Mouse (Mus musculus): ENCODE data around the gene Rgs4. TPM values are rescaled to one million over a fixed set of nuclear protein-coding genes. Genes with fewer than 3 reads are reported as not detected.

The Rgs4 gene
- polyA plus RNA-seq, 1 experiment: 0.39 TPM

GRCm38 (mm10) chr1:169737231-169737630 is 10.2 kb downstream of the Rgs4 start:
- H3K27me3 ChIP-seq (ENCODE audit: control insufficient read depth, insufficient read depth, low read length, poor library complexity, severe bottlenecking): no peaks in the 10 kb centered on the region; the same call in 1 of the 2 replicates
- H3K9me3 ChIP-seq (replicated peaks; ENCODE audit: control insufficient read depth, insufficient read depth, low read length, poor library complexity, severe bottlenecking): no peaks in the 10 kb centered on the region
- no peak overlapping the region for H3K9ac ChIP-seq (ENCODE audit: low read depth, poor library complexity, severe bottlenecking)
- TF ChIP-seq POLR2A (IDR thresholded peaks at IDR 0.05; ENCODE audit: insufficient read depth, low read length): no peak
- no peak for TF ChIP-seq CTCF (IDR thresholded peaks at IDR 0.05; ENCODE audit: low read depth, low read length)
- no peak for TF ChIP-seq EP300 (IDR thresholded peaks at IDR 0.05; ENCODE audit: insufficient read depth, low read depth, low read length)
- no peak overlapping the region for H3K27ac ChIP-seq (ENCODE audit: insufficient read depth, low read length)
- H3K4me1 ChIP-seq (ENCODE audit: control insufficient read depth, insufficient read depth, low read length): no peaks in the 10 kb centered on the region
- no peak overlapping the region for H3K4me3 ChIP-seq (ENCODE audit: low read depth, low read length)
- no peaks in the 10 kb centered on the region for H3K36me3 ChIP-seq (ENCODE audit: control insufficient read depth, insufficient read depth, low read length, poor library complexity, severe bottlenecking)

- no peak overlapping the region for H3K27ac ChIP-seq (ENCODE audit: insufficient read depth, low read length)
- no peak overlapping the region for H3K9ac ChIP-seq (ENCODE audit: low read depth, poor library complexity, severe bottlenecking)
- H3K36me3 ChIP-seq (ENCODE audit: control insufficient read depth, insufficient read depth, low read length, poor library complexity, severe bottlenecking): no peaks in the 10 kb centered on the region
- H3K9me3 ChIP-seq (replicated peaks; ENCODE audit: control insufficient read depth, insufficient read depth, low read length, poor library complexity, severe bottlenecking): no peaks in the 10 kb centered on the region
- H3K27me3 ChIP-seq (ENCODE audit: control insufficient read depth, insufficient read depth, low read length, poor library complexity, severe bottlenecking): no peaks in the 10 kb centered on the region; the same call in 1 of the 2 replicates
- TF ChIP-seq CTCF (IDR thresholded peaks at IDR 0.05; ENCODE audit: low read depth, low read length): no peak
- TF ChIP-seq EP300 (IDR thresholded peaks at IDR 0.05; ENCODE audit: insufficient read depth, low read depth, low read length): no peak
- TF ChIP-seq POLR2A (IDR thresholded peaks at IDR 0.05; ENCODE audit: insufficient read depth, low read length): no peak
- no peak overlapping the region for H3K4me3 ChIP-seq (ENCODE audit: low read depth, low read length)
- H3K4me1 ChIP-seq (ENCODE audit: control insufficient read depth, insufficient read depth, low read length): no peaks in the 10 kb centered on the region
These were observed 11.3 kb downstream of the Rgs4 start for GRCm38 (mm10) chr1:169736139-169736538.

GRCm38 (mm10) chr1:169730599-169731100 is 16.8 kb downstream of the Rgs4 start:
- H3K36me3 ChIP-seq (ENCODE audit: control insufficient read depth, insufficient read depth, low read length, poor library complexity, severe bottlenecking): no peaks in the 10 kb centered on the region
- H3K4me1 ChIP-seq (ENCODE audit: control insufficient read depth, insufficient read depth, low read length): no peaks in the 10 kb centered on the region
- no peaks in the 10 kb centered on the region for H3K9me3 ChIP-seq (replicated peaks; ENCODE audit: control insufficient read depth, insufficient read depth, low read length, poor library complexity, severe bottlenecking)
- no peak overlapping the region for H3K4me3 ChIP-seq (ENCODE audit: low read depth, low read length)
- TF ChIP-seq POLR2A (IDR thresholded peaks at IDR 0.05; ENCODE audit: insufficient read depth, low read length) (no peak), EP300 (IDR thresholded peaks at IDR 0.05; ENCODE audit: insufficient read depth, low read depth, low read length) (no peak)
- no peak overlapping the region for H3K27ac ChIP-seq (ENCODE audit: insufficient read depth, low read length)
- no peaks in the 10 kb centered on the region for H3K27me3 ChIP-seq (ENCODE audit: control insufficient read depth, insufficient read depth, low read length, poor library complexity, severe bottlenecking)
- H3K9ac ChIP-seq (ENCODE audit: low read depth, poor library complexity, severe bottlenecking): no peak overlapping the region

- TF ChIP-seq CTCF (IDR thresholded peaks at IDR 0.05; ENCODE audit: low read depth, low read length) (no peak), EP300 (IDR thresholded peaks at IDR 0.05; ENCODE audit: insufficient read depth, low read depth, low read length) (no peak), POLR2A (IDR thresholded peaks at IDR 0.05; ENCODE audit: insufficient read depth, low read length) (no peak)
- Histone ChIP-seq H3K9ac (ENCODE audit: low read depth, poor library complexity, severe bottlenecking) (no peak overlapping the region), H3K27me3 (ENCODE audit: control insufficient read depth, insufficient read depth, low read length, poor library complexity, severe bottlenecking) (no peaks in the 10 kb centered on the region), H3K27ac (ENCODE audit: insufficient read depth, low read length) (no peak overlapping the region), H3K4me3 (ENCODE audit: low read depth, low read length) (no peak overlapping the region), H3K4me1 (ENCODE audit: control insufficient read depth, insufficient read depth, low read length) (no peaks in the 10 kb centered on the region), H3K36me3 (ENCODE audit: control insufficient read depth, insufficient read depth, low read length, poor library complexity, severe bottlenecking) (no peaks in the 10 kb centered on the region), H3K9me3 (replicated peaks; ENCODE audit: control insufficient read depth, insufficient read depth, low read length, poor library complexity, severe bottlenecking) (no peaks in the 10 kb centered on the region)
These were observed 21.1 kb downstream of the Rgs4 start for GRCm38 (mm10) chr1:169726319-169726718.

- Histone ChIP-seq H3K4me1 (ENCODE audit: control insufficient read depth, insufficient read depth, low read length) (no peaks in the 10 kb centered on the region), H3K36me3 (ENCODE audit: control insufficient read depth, insufficient read depth, low read length, poor library complexity, severe bottlenecking) (no peaks in the 10 kb centered on the region), H3K9me3 (replicated peaks; ENCODE audit: control insufficient read depth, insufficient read depth, low read length, poor library complexity, severe bottlenecking) (no peaks in the 10 kb centered on the region), H3K9ac (ENCODE audit: low read depth, poor library complexity, severe bottlenecking) (no peak overlapping the region), H3K27ac (ENCODE audit: insufficient read depth, low read length) (no peak overlapping the region), H3K4me3 (ENCODE audit: low read depth, low read length) (no peak overlapping the region), H3K27me3 (ENCODE audit: control insufficient read depth, insufficient read depth, low read length, poor library complexity, severe bottlenecking) (no peaks in the 10 kb centered on the region)
- TF ChIP-seq POLR2A (IDR thresholded peaks at IDR 0.05; ENCODE audit: insufficient read depth, low read length) (no peak), CTCF (IDR thresholded peaks at IDR 0.05; ENCODE audit: low read depth, low read length) (no peak), EP300 (IDR thresholded peaks at IDR 0.05; ENCODE audit: insufficient read depth, low read depth, low read length) (no peak)
These were observed 25.6 kb downstream of the Rgs4 start for GRCm38 (mm10) chr1:169721836-169722235.

GRCm38 (mm10) chr1:169704395-169705087 is 42.9 kb downstream of the Rgs4 start:
- Histone ChIP-seq H3K36me3 (ENCODE audit: control insufficient read depth, insufficient read depth, low read length, poor library complexity, severe bottlenecking) (no peaks in the 10 kb centered on the region), H3K4me1 (ENCODE audit: control insufficient read depth, insufficient read depth, low read length) (no peaks in the 10 kb centered on the region), H3K9me3 (replicated peaks; ENCODE audit: control insufficient read depth, insufficient read depth, low read length, poor library complexity, severe bottlenecking) (no peaks in the 10 kb centered on the region), H3K4me3 (ENCODE audit: low read depth, low read length) (no peak overlapping the region), H3K9ac (ENCODE audit: low read depth, poor library complexity, severe bottlenecking) (no peak overlapping the region), H3K27me3 (ENCODE audit: control insufficient read depth, insufficient read depth, low read length, poor library complexity, severe bottlenecking) (no peaks in the 10 kb centered on the region), H3K27ac (ENCODE audit: insufficient read depth, low read length) (no peak overlapping the region)
- TF ChIP-seq EP300 (IDR thresholded peaks at IDR 0.05; ENCODE audit: insufficient read depth, low read depth, low read length) (no peak), CTCF (IDR thresholded peaks at IDR 0.05; ENCODE audit: low read depth, low read length) (no peak), POLR2A (IDR thresholded peaks at IDR 0.05; ENCODE audit: insufficient read depth, low read length) (no peak)

Measured in ES-Bruce4 (cell line).